Mouse (Mus musculus) ovary, adult 18-20 months (tissue): ENCODE measurements around the gene Med12.
A peak's percentile ranks its signal among the peaks of the same experiment; 100 is the strongest.
"Not testable (repeated sequence)": the region's sequence is repeated elsewhere in the genome, so short reads cannot be mapped to it uniquely, and the experiment has no call there.

Experiments used
- DNase-seq: peaks from one replicate; pipeline ENCODE4 v3.0.0; 2022; ENCODE audit warnings: low spot score, mixed read lengths

Gene Med12

DNA sequence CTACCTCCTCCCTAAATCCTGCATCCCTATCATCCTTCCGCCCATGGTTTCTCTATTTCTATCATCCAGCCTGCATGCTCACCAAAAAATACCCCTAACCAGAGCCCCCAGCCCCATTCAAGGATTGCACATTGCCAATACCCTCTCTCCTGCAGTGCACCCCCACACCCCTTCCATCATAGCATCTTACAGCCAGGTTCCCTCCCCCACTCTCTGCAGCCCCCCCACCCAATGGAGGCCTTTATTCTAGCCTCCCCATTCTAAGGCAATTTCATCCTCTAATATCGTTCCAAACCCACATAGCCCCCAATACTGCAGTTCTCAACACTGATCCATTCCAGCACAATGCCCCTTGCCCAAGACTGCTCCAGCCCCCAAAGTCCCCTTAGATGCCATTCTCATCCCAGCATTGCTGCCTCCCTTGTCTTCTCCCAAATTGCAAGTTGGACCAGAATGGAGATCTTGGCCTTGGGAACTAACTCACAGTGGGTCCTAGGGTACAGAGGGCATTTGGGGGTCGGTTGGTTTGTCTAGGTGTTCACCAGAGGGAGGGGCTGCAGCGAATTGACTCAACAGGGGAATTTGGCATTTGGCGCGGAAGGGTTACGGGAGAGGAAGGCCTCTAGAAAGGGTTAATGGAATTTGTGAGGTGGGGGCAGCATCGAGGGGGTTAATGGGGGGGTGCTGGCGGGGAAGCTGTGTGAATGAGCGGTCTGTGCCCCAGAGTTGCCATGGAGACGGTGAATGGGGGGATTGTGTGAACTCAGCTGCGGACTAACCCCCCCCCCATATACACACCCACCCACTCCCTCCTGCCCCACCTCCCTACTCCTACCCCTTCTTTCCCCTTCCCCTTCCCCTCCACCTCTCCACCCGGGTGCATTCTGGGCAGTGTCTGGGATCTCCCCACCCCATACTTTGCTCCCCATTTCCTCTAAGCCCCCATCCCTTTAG, 25.9 kb downstream of the Med12 start:
- no peak for DNase-seq

GRCm38 (mm10) chrX:101300427-101301030, 26.7 kb downstream of the Med12 start:
- DNase-seq: no peak

DNA sequence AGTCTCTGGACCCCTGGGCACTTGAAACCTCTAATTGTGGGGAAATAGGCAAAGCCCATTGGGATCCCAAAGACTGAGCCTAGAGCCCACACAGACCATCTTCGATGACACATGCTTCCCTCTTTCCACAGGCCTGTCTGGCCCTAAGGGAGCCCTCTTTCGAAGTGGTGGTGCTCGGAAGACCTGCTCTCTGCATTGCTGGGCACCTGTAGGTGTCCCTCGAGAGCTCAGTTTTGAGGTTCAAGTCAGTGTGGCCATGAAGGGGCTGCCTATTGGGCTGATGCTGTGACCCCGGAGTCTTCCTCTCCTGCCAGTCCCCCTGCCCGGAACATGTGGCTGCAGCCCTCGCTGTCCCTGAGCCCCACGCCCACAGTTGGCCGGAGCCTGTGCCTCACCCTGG, 27.8 kb downstream of the Med12 start:
- no peak for DNase-seq

- DNase-seq: no peak
Measured at GRCm38 (mm10) chrX:101304646-101305045, 30.8 kb downstream of the Med12 start.

DNA sequence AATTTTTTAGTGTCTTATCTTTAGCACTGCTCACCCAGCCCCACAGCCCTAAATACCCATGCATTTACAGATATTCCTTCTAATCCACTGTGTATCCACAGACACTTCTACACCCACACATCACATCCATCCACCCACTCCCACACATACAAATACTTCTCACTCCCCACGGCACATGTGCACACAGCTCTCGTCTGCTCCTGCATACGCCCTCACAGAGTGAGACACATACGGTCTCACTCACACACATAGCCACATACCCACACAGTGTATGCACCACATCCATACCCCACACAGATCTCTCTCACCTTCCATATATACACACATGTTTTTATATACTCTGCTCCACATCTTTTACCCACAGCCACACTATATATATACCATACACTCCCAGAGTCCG, 35.5 kb downstream of the Med12 start:
- no peak for DNase-seq

DNA sequence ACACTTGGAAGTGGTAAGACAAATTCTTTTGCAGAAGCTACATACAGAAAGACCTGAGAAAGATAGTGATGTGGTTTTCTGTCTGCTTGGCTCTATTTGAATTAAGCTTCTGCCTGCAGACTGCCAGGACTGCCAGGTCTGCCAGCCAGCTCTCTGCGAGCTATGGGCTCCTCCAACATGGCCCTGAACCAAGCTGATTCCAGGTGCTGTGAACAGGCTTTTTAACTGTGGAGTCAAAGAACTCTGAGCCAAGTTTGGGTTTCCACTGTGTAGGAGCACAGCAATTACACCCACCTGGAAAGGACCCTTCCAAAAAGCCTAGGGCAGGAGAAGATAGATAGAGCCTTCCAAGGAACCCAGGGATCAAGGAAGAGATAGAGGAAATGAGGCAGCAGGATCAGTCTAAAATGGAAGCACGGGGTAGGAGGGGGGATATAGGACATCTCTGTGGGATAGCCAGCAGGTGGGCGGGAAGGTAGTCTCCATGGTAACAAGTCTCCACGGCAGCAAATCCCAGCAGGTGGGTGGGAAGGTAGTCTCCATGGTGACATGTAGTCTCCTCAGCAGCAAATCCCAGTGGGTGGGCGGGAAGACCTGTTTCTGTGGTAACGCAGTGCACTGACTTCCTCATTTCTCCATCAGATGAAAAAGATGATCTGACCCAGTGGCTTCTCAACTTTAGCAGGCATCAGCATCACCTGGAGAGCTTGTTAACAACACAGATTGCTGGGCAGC, 40.0 kb downstream of the Med12 start:
- no peak for DNase-seq

GRCm38 (mm10) chrX:101319775-101320174, 45.9 kb downstream of the Med12 start:
- DNase-seq: no peak

- no peak for DNase-seq
Measured at GRCm38 (mm10) chrX:101325989-101326899, 52.4 kb downstream of the Med12 start.

- DNase-seq: no peak
Measured at GRCm38 (mm10) chrX:101329372-101330028, 55.7 kb downstream of the Med12 start.

DNA sequence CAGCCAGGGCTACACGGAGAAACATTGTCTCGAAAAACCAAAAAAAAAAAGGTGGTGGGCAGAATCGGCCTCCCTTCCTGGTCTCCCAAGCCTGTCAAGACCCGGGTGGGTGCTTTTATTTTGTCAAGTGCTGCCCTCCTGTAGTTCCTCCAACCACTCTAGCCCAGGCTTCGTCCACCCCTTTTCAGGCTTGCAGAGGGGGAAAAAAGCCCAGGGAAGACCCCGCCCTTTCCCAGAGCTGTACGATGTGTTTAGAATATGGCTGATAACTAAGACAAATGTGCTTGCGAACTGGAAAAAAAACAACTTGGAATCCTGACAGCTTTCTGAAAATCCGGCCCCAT, 58.2 kb downstream of the Med12 start:
- no peak for DNase-seq

DNA sequence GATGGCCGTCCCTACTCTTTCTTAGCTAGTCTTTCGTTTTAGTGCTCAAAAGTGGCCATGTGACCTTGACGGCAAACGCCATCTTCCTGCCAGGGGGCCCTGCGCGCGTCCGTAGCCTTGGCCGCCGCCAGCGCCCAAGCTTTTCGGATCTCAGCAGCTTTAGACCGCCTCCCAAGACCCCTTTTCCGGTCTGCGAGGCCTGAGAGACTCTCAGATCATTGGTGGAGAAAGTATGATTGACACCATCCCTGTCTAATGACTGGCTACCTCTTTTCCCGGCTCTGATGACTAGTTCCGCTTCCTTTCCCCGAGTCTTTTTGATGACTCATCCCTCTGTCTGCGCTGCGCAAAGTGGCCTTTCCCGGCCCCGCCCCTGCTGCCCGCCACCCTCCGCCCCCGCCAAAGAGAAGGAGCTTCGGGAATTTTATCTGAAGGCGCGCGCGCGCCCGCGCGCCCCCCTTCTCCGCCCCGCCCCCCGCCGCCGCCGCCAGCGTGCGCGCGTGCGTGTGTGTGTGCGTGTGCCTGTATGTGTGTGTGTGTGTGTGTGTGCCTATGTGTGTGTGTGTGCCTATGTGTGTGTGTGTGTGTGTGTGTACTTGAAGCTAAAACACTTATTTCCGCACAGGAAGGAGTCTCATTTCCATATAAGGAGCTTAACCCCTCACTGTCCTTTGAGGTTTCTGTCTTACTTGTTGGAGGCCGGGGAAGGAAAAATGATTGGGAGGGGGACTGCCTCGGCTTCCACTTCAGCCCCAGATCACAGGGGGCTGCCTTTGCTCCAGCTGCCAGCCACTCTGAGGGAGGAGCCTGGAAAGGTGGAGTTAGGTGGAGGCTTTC, 58.8 kb downstream of the Med12 start:
- peak; percentile 89 for DNase-seq

DNA sequence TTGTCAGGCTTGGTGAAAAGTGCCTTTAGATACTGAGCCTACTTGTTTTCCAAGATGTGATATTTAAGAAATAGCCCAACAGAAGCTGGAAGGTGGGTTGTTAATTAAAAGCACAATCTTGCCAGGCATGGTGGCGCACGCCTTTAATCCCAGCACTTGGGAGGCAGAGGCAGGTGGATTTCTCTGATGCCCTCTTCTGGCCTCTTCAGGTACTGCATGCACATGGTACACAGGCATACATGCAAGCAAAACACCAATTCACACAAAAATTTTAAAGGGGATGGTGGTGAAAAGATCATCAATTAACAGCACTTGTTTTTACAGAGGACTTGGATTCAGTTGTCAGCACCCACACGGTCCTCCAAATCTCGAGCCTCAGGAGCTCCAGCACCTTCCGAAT, 60.8 kb downstream of the Med12 start:
- no peak for DNase-seq

DNA sequence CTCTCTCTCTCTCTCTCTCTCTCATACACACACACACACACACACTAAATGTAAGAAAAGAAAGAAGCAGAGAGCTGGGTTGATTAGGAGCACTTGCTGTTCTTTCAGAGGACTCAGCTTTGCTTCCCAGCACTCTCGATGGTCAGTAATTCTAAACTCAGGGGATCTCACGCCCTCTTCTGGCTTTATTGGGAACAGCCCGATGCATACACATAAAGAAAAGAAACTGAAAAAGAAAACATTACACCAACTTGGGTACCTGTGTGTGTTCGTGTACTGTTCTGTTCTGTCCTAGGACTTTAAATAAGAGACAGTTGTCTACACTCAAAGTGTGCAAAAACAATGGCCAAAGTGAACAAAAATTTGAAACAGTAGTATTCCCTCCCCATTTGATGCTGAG, 64.8 kb downstream of the Med12 start:
- no peak for DNase-seq

DNA sequence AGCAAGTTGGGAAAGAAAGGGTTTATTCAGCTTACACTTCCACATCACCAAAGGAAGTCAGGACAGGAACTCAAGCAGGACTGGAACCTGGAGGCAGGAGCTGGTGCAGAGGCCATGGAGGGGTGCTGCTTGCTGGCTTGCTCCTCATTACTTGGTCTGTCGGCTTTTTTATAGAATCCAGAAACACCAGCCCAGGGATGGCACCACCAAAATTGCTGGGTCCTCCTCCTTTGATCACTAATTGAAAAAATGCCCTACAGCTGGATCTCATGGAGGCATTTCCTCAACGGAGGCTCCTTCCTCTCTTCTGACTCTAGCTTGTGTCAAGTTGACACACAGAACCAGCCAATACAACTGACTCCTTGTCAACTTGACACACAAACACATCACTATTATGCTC, 69.0 kb downstream of the Med12 start:
- DNase-seq: not testable (repeated sequence)

DNA sequence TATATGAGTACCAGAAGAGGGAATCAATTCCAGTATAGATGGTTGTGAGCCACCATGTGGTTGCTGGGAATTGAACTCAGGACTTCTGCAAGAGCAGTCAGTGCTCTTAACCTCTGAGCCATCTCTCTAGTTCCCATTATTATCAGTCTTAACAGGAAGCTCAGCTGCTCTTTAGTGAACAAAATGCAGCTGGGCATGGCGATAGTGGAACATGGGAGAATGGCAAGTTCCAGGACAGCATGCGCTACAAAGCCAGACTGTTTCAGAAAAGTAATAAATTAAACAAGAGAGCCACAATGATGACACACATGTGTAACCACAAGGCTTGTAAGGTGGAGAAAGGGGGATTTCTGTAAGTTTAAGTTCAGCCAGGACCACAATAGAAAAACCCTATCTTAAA, 71.6 kb downstream of the Med12 start:
- no peak for DNase-seq

- DNase-seq: no peak
Measured at GRCm38 (mm10) chrX:101346475-101346874, 72.6 kb downstream of the Med12 start.
